Comparison of ENCODE assay signal across 8 mouse cellular contexts in the genomic region with DNA sequence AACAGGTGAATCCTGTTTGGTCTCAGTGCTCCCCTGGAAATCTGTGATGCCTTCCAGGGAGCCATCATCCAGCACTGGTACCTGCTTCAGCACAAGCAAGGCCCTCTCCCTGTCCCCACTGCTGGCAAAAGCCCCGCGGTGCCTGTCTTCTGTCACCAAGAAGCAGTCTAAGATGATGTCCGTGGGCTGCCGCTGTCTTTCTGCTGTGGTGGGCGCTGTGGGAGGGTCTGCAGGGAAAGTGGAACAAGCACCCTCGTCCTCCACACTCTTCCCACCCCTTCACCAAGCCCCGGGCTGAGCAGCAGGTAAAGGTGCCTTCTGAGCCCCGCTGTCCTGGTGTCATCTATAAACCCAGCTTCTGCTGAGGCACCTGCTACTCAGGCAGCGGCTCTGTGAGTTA. TPM values are rescaled to one million over a fixed set of nuclear protein-coding genes. Genes with fewer than 3 reads are reported as not detected.
DNase-seq lines count a peak whose midpoint lies in the region; ATAC-seq lines count a peak whose summit lies in the region.

No protein-coding gene starts in this region.

- peak overlapping the region; percentile 97 for H3K4me2 ChIP-seq in heart, embryonic 16.5 days (ENCODE audit: low read depth, low read length)
- peak overlapping the region; percentile 97; the same call in 1 of the 2 replicates for H3K4me2 ChIP-seq in intestine, embryonic 15.5 days (replicated peaks)
- H3K4me2 ChIP-seq in neural tube, embryonic 14.5 days (ENCODE audit: low read depth, low read length): peak overlapping the region; percentile 85

- H3K9ac ChIP-seq in heart, embryonic 16.5 days (ENCODE audit: low read length): peak overlapping the region; percentile 95; the same call in 1 of the 2 replicates
- H3K9ac ChIP-seq in intestine, embryonic 15.5 days: no peak overlapping the region
- no peak overlapping the region; the same call in none of the 2 replicates for H3K9ac ChIP-seq in neural tube, embryonic 14.5 days (replicated peaks; ENCODE audit: low read depth, low read length)

- no peaks in the 10 kb centered on the region; the same call in 1 of the 2 replicates for H3K36me3 ChIP-seq in heart, embryonic 16.5 days (ENCODE audit: control insufficient read depth, insufficient read depth)
- H3K36me3 ChIP-seq in embryonic facial prominence, embryonic 10.5 days (replicated peaks): no peaks in the 10 kb centered on the region
- no peaks in the 10 kb centered on the region for H3K36me3 ChIP-seq in intestine, embryonic 15.5 days
- no peaks in the 10 kb centered on the region for H3K36me3 ChIP-seq in neural tube, embryonic 14.5 days (ENCODE audit: control insufficient read depth, insufficient read depth, low read length)

- ATAC-seq in heart, embryonic 16.5 days (replicated peaks; ENCODE audit: extremely low read depth, insufficient read depth, low FRiP score): no peak
- ATAC-seq in intestine, embryonic 15.5 days: no peak
- peak; percentile 9; the same call in 1 of the 2 replicates for ATAC-seq in neural tube, embryonic 14.5 days (ENCODE audit: low read depth)

- 51% methylated on average over 9 of the region's 9 CpGs for WGBS in heart, embryonic 16.5 days
- 65% methylated on average over 9 of the region's 9 CpGs for WGBS in embryonic facial prominence, embryonic 10.5 days
- 73% methylated on average over 9 of the region's 9 CpGs for WGBS in intestine, embryonic 15.5 days
- WGBS in neural tube, embryonic 14.5 days: 76% methylated on average over 9 of the region's 9 CpGs

- peak overlapping the region; percentile 94; the same call in 1 of the 2 replicates for H3K27ac ChIP-seq in heart, embryonic 16.5 days (ENCODE audit: low read length)
- 0 out of 2 replicates have a peak overlapping the region, but pooled peaks have one; percentile 10 for H3K27ac ChIP-seq in embryonic facial prominence, embryonic 10.5 days (replicated peaks)
- H3K27ac ChIP-seq in intestine, embryonic 15.5 days: no peak overlapping the region
- H3K27ac ChIP-seq in neural tube, embryonic 14.5 days (ENCODE audit: low read depth, low read length): peak overlapping the region; percentile 48; the same call in 1 of the 2 replicates

- peaks cover 27% of the 10 kb centered on the region for H3K4me1 ChIP-seq in heart, embryonic 16.5 days (ENCODE audit: control insufficient read depth, insufficient read depth, low read length)
- peaks cover 33% of the 10 kb centered on the region for H3K4me1 ChIP-seq in embryonic facial prominence, embryonic 10.5 days
- H3K4me1 ChIP-seq in intestine, embryonic 15.5 days (replicated peaks): peaks cover 16% of the 10 kb centered on the region
- H3K4me1 ChIP-seq in neural tube, embryonic 14.5 days (ENCODE audit: control insufficient read depth, insufficient read depth, low read length): peaks cover 12% of the 10 kb centered on the region

- H3K27me3 ChIP-seq in heart, embryonic 16.5 days (ENCODE audit: control insufficient read depth, insufficient read depth, low read length): no peaks in the 10 kb centered on the region
- H3K27me3 ChIP-seq in embryonic facial prominence, embryonic 10.5 days (replicated peaks; ENCODE audit: low read depth, poor library complexity, severe bottlenecking): no peaks in the 10 kb centered on the region
- no peaks in the 10 kb centered on the region for H3K27me3 ChIP-seq in intestine, embryonic 15.5 days (replicated peaks)
- no peaks in the 10 kb centered on the region for H3K27me3 ChIP-seq in neural tube, embryonic 14.5 days (ENCODE audit: control insufficient read depth, insufficient read depth, low read length)

- H3K4me3 ChIP-seq in heart, embryonic 16.5 days (ENCODE audit: low read length): peak overlapping the region; percentile 82
- 0 out of 2 replicates have a peak overlapping the region, but pooled peaks have one; percentile 59 for H3K4me3 ChIP-seq in embryonic facial prominence, embryonic 10.5 days
- H3K4me3 ChIP-seq in intestine, embryonic 15.5 days (replicated peaks): no peak overlapping the region
- H3K4me3 ChIP-seq in neural tube, embryonic 14.5 days (ENCODE audit: low read depth, low read length): no peak overlapping the region

- no peaks in the 10 kb centered on the region for H3K9me3 ChIP-seq in heart, embryonic 16.5 days (replicated peaks; ENCODE audit: control insufficient read depth, low read length)
- H3K9me3 ChIP-seq in embryonic facial prominence, embryonic 10.5 days: no peaks in the 10 kb centered on the region
- H3K9me3 ChIP-seq in intestine, embryonic 15.5 days: no peaks in the 10 kb centered on the region
- no peaks in the 10 kb centered on the region for H3K9me3 ChIP-seq in neural tube, embryonic 14.5 days (ENCODE audit: control insufficient read depth, low read length)

- DNase-seq in heart, adult 9 months (ENCODE audit: low spot score in 2 of 2): no peak
- DNase-seq in embryonic facial prominence, embryonic 10.5 days (ENCODE audit: low spot score): no peak
- DNase-seq in layer of hippocampus, adult 9-11 months: no peak
- DNase-seq in kidney, adult 11 months: no peak
- DNase-seq in left cerebral cortex, adult 11 months (ENCODE audit: low spot score): no peak

RNA-seq across cellular contexts. Expression of a gene that starts 1.1 kb away (rescaled TPM):
- 7.4 and 9.1 TPM in 2 replicates for polyA plus RNA-seq in heart, embryonic 16.5 days (2015; fragmentation: Nextera tagmentation; extraction: Ambion mirVana)
- polyA plus RNA-seq in embryonic facial prominence, embryonic 10.5 days (2016; fragmentation: Nextera tagmentation; extraction: Ambion mirVana): 0.98 and 1.6 TPM in 2 replicates
- polyA plus RNA-seq in intestine, embryonic 15.5 days (2015; fragmentation: Nextera tagmentation; extraction: Ambion mirVana): 8.7 and 10.7 TPM in 2 replicates
- 5.0 and 5.1 TPM in 2 replicates for polyA plus RNA-seq in neural tube, embryonic 14.5 days (2014; fragmentation: Nextera tagmentation; extraction: Ambion mirVana)

RNA-seq across cellular contexts. Expression of a gene that starts 6.2 kb away (rescaled TPM):
- polyA plus RNA-seq in heart, embryonic 16.5 days (2015; fragmentation: Nextera tagmentation; extraction: Ambion mirVana): 7.9 and 18.5 TPM in 2 replicates
- 0.95 and 0.98 TPM in 2 replicates for polyA plus RNA-seq in embryonic facial prominence, embryonic 10.5 days (2016; fragmentation: Nextera tagmentation; extraction: Ambion mirVana)
- polyA plus RNA-seq in intestine, embryonic 15.5 days (2015; fragmentation: Nextera tagmentation; extraction: Ambion mirVana): 1.4 and 1.6 TPM in 2 replicates
- polyA plus RNA-seq in neural tube, embryonic 14.5 days (2014; fragmentation: Nextera tagmentation; extraction: Ambion mirVana): 1.0 and 2.5 TPM in 2 replicates

RNA-seq across cellular contexts. Expression of a gene that starts 15.2 kb away (rescaled TPM):
- 7.0 and 8.4 TPM in 2 replicates for polyA plus RNA-seq in heart, embryonic 16.5 days (2015; fragmentation: Nextera tagmentation; extraction: Ambion mirVana)
- polyA plus RNA-seq in embryonic facial prominence, embryonic 10.5 days (2016; fragmentation: Nextera tagmentation; extraction: Ambion mirVana): 2.6 and 3.1 TPM in 2 replicates
- polyA plus RNA-seq in intestine, embryonic 15.5 days (2015; fragmentation: Nextera tagmentation; extraction: Ambion mirVana): 4.6 and 5.3 TPM in 2 replicates
- 14.1 and 21.2 TPM in 2 replicates for polyA plus RNA-seq in neural tube, embryonic 14.5 days (2014; fragmentation: Nextera tagmentation; extraction: Ambion mirVana)

RNA-seq across cellular contexts. Expression of a gene that starts 39.0 kb away (rescaled TPM):
- polyA plus RNA-seq in heart, embryonic 16.5 days (2015; fragmentation: Nextera tagmentation; extraction: Ambion mirVana): 270 and 281 TPM in 2 replicates
- polyA plus RNA-seq in embryonic facial prominence, embryonic 10.5 days (2016; fragmentation: Nextera tagmentation; extraction: Ambion mirVana): 207 and 214 TPM in 2 replicates
- 267 and 273 TPM in 2 replicates for polyA plus RNA-seq in intestine, embryonic 15.5 days (2015; fragmentation: Nextera tagmentation; extraction: Ambion mirVana)
- polyA plus RNA-seq in neural tube, embryonic 14.5 days (2014; fragmentation: Nextera tagmentation; extraction: Ambion mirVana): 135 and 138 TPM in 2 replicates

RNA-seq across cellular contexts. Expression of a gene that starts 39.1 kb away (rescaled TPM):
- polyA plus RNA-seq in heart, embryonic 16.5 days (2015; fragmentation: Nextera tagmentation; extraction: Ambion mirVana): 97.4 and 99.3 TPM in 2 replicates
- 261 and 263 TPM in 2 replicates for polyA plus RNA-seq in embryonic facial prominence, embryonic 10.5 days (2016; fragmentation: Nextera tagmentation; extraction: Ambion mirVana)
- 83.3 and 96.9 TPM in 2 replicates for polyA plus RNA-seq in intestine, embryonic 15.5 days (2015; fragmentation: Nextera tagmentation; extraction: Ambion mirVana)
- polyA plus RNA-seq in neural tube, embryonic 14.5 days (2014; fragmentation: Nextera tagmentation; extraction: Ambion mirVana): 22.6 and 46.4 TPM in 2 replicates

Comparison
In these comparisons a context has a peak if more than half of its experiments do, and no peak if none do; other contexts are left out.
1. H3K4me3 ChIP-seq: peak in heart, embryonic 16.5 days (single experiment) and embryonic facial prominence, embryonic 10.5 days (single experiment); none in intestine, embryonic 15.5 days (single experiment) and neural tube, embryonic 14.5 days (single experiment).
2. Peak in every context shown above with its lines, with median percentiles within 50 percentile points of each other: H3K4me2 ChIP-seq.